Mouse (Mus musculus): ENCODE measurements around the gene Cog5.
"Not testable (repeated sequence)": the region's sequence is repeated elsewhere in the genome, so short reads cannot be mapped to it uniquely, and the experiment has no call there.

Gene Cog5

DNA sequence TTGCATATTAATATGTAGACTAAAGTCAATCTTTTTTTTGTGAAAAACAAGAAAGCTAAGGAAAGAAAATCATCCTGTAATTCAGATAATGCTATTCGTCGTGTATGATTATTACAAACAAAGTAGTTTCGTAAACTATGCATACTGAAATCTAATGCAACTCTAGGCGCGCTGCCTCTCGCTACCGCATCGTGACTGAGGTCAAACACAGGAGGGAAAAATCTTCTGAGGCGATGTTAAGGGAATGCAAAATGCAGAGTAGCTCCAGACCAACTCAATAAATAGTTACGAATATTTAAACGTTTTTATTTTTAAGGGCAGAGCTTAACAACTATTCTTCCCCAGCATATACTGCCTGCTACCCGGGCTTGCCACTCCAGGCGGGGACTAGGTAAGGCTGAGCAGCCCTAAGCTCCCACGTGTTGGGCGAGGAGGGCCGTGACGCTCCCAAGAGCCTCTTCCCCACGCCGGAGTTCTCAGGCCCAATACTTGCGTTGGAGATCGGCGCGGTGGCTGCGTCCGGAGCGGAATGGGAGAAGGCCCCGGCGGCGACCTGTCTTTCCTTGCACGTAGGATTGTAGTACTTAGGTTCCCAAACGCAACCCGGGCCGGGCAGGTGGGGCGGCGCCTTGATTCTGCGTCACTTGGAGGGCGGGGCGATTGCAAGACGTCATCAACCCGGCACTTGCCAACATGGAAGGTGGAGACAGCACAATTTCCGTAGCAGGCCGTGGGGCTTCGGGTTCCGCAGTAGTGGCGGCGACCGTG is at the start of gene Cog5, which contains the start of gene Dus4l:
Cog5 (plus strand) TSS at position 673 of the 768 bp plus-strand sequence.
Dus4l (minus strand) TSS at position 630 of the 768 bp plus-strand sequence.
- peak; percentile 98 for DNase-seq (ENCODE audit: low spot score in 2 of 2)

GRCm38 (mm10) chr12:31604894-31605293 is 49.8 kb upstream of the Cog5 start:
- DNase-seq (ENCODE audit: low spot score in 2 of 2), result no peak

GRCm38 (mm10) chr12:31608138-31608537 is 46.5 kb upstream of the Cog5 start:
- no peak for DNase-seq (ENCODE audit: low spot score in 2 of 2)

DNA sequence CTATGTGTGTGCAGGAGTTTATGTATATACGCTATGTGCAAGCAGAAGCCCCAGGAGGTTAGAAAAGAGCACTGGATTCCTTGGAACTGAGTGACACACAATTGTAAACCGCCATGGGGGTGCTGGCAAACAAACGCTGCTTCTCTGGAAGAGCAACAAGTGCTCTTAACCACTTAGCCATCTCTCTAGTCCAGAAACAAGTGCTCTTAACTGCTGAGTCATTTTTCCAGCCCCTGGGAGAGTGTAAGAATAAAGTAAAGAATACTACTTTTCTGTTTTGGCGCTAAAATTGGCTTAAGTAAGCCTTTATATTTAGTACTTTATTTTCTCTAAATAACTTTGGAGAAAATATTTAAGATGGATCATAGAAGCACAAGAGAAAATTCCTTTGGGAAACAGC is 41.3 kb upstream of the Cog5 start:
- no peak for DNase-seq (ENCODE audit: low spot score in 2 of 2)

DNA sequence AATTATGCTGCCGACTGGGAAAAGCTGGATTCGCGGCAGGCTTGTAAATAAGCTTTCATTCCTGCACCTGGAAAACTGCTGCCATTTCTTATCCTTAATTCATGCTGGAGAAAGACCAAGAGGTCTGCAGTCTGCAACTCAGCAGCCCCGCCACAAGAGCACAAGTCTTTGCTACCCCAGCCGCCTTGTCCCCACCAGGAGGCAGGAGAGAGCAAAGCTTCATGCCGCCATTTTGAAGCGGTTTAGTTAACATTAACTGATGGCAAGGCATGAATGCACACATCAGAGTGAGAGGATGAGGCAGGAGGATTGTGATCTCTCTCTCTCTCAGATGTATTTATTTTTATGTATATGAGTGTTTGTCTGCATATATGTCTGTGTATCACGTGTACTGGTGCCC is 34.6 kb upstream of the Cog5 start:
- no peak for DNase-seq (ENCODE audit: low spot score in 2 of 2)

- no peak for DNase-seq (ENCODE audit: low spot score in 2 of 2)
These were observed 29.7 kb upstream of the Cog5 start for GRCm38 (mm10) chr12:31625016-31625415.

- DNase-seq (ENCODE audit: low spot score in 2 of 2), result not testable (repeated sequence)
These were observed 26.3 kb upstream of the Cog5 start for GRCm38 (mm10) chr12:31628396-31628795.

DNA sequence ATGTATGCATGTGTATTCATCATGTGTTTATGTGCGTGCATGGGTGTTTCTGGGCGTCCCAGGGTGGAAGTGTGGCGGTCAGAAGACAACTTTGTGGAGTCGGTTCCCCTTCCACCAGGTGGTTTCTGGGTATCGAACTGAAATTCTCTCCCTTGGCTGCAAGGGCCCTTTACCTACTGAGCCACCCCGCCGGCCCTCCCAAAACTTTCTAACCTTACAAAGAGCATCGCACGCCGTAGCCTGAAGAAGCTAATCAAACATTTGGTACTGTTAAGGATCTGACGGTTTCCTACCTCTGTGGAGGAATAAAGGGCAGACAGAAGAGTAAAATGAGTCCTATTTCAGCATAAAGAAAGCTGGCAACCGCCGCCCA is 20.7 kb upstream of the Cog5 start:
- DNase-seq (ENCODE audit: low spot score in 2 of 2), result peak in 1 of 2 experiments; percentile 7

DNA sequence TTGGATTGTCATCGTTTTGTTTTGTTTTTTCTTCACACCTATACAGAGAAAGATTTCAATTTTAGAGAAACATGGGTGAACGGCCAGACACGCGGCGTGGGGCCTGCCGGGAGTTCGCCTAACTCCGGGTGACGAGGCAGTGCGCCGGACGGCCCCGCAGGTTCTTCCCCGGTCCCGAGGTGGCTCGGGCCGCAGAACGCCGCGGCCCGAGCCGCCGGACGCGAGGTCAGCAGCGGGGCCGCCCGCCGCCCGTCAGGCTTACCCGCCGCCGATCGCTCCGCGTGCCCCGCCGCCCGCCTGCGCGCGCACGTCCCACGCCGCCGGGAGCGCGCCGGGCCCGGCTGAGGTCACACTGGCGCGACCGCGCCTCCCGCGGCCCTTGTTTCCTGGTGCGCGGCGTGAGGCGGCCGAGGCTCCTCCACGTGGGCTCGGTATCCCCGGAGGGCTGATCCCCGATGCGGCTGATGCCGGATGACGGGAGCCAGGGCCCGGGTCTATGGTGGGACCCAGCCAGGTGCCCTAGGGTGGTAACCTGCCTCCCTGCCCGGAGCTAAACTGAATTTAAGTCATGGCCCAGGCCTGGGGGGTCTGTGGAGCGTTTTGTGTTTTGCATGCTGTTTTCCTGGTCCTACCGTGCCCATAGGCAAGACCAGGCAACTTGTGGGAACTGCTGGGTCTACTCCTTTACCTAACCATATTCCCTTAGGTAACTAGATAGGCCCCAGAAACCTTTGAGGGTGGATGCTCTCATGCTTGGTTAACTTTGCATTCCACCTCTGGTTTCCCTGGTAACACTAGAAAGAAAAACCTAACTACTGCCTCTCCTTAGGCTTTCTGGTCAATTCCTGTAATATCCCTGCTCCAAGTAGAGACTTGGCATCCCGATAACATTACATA is 20.1 kb upstream of the Cog5 start, which contains the start of gene Bcap29:
Bcap29 (minus strand) TSS at position 316 of the 897 bp plus-strand sequence.
- peak; percentile 32 to 33 for DNase-seq (ENCODE audit: low spot score in 2 of 2)

GRCm38 (mm10) chr12:31635240-31635607 is 19.4 kb upstream of the Cog5 start:
- no peak for DNase-seq (ENCODE audit: low spot score in 2 of 2)

DNA sequence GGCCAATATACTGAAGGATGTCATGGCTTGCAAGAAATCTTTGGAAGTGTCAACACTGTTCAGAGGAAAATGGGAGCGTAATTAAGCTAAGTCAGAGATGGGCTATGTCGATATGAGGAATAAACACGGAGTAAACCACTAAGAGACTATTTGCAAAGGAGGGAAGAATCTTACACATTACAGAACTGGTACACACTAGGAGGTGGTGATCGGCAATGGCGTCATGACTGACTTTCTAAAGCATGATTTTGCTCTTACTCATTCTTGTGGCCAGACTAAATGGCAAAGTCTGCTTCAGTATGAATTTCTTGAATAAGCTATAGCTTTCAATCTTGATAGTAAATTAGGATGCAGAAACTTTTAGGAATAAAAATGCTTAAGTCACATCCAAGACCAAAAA is 1.1 kb upstream of the Cog5 start:
- DNase-seq (ENCODE audit: low spot score in 2 of 2), result no peak

GRCm38 (mm10) chr12:31654965-31655477 is 352 bp downstream of the Cog5 start:
- DNase-seq (ENCODE audit: low spot score in 2 of 2), result no peak

GRCm38 (mm10) chr12:31656841-31657240 is 2.2 kb downstream of the Cog5 start:
- no peak for DNase-seq (ENCODE audit: low spot score in 2 of 2)

- no peak for DNase-seq (ENCODE audit: low spot score in 2 of 2)
These were observed 11.3 kb downstream of the Cog5 start for GRCm38 (mm10) chr12:31665999-31666398.

GRCm38 (mm10) chr12:31667187-31667586 is 12.5 kb downstream of the Cog5 start:
- DNase-seq (ENCODE audit: low spot score in 2 of 2), result no peak

- no peak for DNase-seq (ENCODE audit: low spot score in 2 of 2)
These were observed 32.0 kb downstream of the Cog5 start for GRCm38 (mm10) chr12:31686679-31687078.

DNA sequence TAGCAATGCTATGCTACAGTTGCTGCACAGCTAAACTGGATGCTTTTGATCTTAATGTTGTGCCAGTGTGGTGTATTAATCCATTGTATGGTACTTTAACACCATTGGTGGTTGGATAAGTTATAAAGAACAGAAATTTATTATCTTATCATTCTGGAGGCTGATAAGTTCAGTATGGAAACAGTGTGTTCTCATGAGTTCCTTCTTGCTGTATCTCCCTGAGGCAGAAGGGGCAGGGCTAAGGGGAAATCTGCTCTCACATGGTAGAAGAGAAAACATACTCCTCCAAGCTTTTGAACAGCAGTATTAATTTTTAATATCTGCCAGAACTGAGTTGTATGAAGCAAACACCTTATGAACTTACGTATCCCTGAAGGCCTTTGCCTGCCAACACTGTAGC is 38.6 kb downstream of the Cog5 start:
- no peak for DNase-seq (ENCODE audit: low spot score in 2 of 2)

- no peak for DNase-seq (ENCODE audit: low spot score in 2 of 2)
These were observed 46.1 kb downstream of the Cog5 start for GRCm38 (mm10) chr12:31700623-31701347.

GRCm38 (mm10) chr12:31701411-31701810 is 46.7 kb downstream of the Cog5 start:
- DNase-seq (ENCODE audit: low spot score in 2 of 2), result no peak

DNA sequence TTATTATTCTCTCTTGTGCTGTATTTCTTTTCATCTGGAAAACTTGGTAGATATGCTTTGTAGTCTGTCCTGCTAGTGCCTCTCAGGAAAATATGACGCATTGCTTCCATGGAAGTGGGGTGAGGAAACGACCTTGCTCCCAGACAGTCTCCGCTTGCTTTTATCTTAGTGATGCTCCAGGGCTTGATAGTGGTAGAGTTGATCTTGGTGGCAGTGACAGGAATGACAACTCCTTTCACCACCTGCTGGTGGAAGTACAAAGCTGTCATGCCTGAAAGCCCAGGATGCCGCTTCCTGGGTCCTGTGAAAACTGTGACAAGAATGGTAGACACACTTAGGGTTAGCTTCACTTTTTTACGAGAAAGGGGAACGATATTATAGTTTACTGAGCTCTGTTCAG is 49.2 kb downstream of the Cog5 start:
- no peak for DNase-seq (ENCODE audit: low spot score in 2 of 2)

DNA sequence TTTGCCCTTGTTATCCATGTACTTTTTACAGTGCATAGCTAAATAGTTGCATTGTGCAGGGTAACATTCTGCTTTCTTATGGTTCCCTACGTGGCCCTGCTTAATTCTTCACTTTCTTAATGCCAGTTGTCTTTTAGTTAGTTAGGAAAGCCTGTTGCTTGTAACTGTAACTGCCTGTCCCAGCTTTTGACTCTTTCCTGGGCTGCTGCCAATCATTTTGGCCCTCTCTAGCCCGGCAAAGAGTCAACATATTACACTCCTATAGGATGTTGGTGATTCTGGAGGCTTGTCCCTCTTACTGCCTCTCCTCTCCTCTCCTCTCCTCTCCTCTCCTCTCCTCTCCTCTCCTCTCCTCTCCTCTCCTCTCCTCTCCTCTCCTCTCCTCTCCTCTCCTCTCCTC is 51.5 kb downstream of the Cog5 start:
- no peak for DNase-seq (ENCODE audit: low spot score in 2 of 2)

GRCm38 (mm10) chr12:31707531-31707930 is 52.9 kb downstream of the Cog5 start:
- DNase-seq (ENCODE audit: low spot score in 2 of 2), result no peak

Data from frontal cortex, postnatal 25 days (tissue).